In the genomic region with DNA sequence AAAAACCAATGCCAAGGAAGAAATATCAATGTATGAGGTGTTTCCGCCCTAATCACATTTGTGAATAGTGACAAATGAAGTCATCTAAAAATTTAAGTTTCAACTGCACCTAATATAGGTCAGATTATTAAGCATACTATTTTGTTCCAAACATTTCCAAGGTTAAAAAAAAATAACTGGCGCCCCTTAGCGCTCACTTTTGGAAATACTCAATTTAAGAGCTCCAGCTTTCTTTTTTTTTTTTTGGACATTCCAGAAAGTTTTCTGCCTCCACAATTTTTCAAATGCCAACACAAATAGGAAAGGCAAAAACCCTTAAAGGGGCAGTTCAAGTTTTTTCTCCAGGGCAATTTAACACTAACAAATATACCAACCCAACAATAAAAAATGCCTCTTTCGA, we compare ENCODE assay signal across 8 mouse cellular contexts. TPM values are rescaled to one million over a fixed set of nuclear protein-coding genes. Genes with fewer than 3 reads are reported as not detected.
DNase-seq lines count a peak whose midpoint lies in the region; ATAC-seq and TF ChIP-seq lines count a peak whose summit lies in the region.

No protein-coding gene starts in this region.

- ATAC-seq in cerebellum, adult (ENCODE audit: insufficient number of reproducible peaks, low FRiP score, low TSS enrichment), result no peak
- ATAC-seq in kidney, embryonic 16.5 days (ENCODE audit: low FRiP score, low TSS enrichment), result no peak

- H3K79me2 ChIP-seq in macrophage (ENCODE audit: inconsistent target), result peaks cover 79% of the 10 kb centered on the region

- H3K4me3 ChIP-seq in E14TG2a.4 (replicated peaks; ENCODE audit: low read length), result peak overlapping the region; percentile 94
- peak overlapping the region; percentile 93 for H3K4me3 ChIP-seq in heart, embryonic 10.5 days
- H3K4me3 ChIP-seq in kidney, embryonic 16.5 days (ENCODE audit: low read length), result peak overlapping the region; percentile 97
- peak overlapping the region; percentile 87 for H3K4me3 ChIP-seq in macrophage (ENCODE audit: inconsistent target)

- no peaks in the 10 kb centered on the region for H3K27me3 ChIP-seq in E14TG2a.4 (ENCODE audit: insufficient read depth, low read length)
- H3K27me3 ChIP-seq in heart, embryonic 10.5 days (ENCODE audit: insufficient read depth, poor library complexity, severe bottlenecking), result no peaks in the 10 kb centered on the region
- no peaks in the 10 kb centered on the region for H3K27me3 ChIP-seq in kidney, embryonic 16.5 days (ENCODE audit: insufficient read depth, low read length)

- peak overlapping the region; percentile 54 for H3K4me2 ChIP-seq in kidney, embryonic 16.5 days (replicated peaks; ENCODE audit: low read depth, low read length)

- H3K36me3 ChIP-seq in E14TG2a.4 (ENCODE audit: insufficient read depth, low read length) (peaks cover 8% of the 10 kb centered on the region; the same call in 1 of the 2 replicates), macrophage (ENCODE audit: inconsistent target) (no peaks in the 10 kb centered on the region)
- no peaks in the 10 kb centered on the region for H3K36me3 ChIP-seq in heart, embryonic 10.5 days
- no peaks in the 10 kb centered on the region for H3K36me3 ChIP-seq in kidney, embryonic 16.5 days (ENCODE audit: insufficient read depth, low read length)

- peak overlapping the region; percentile 98 for H3K9ac ChIP-seq in kidney, embryonic 16.5 days (replicated peaks; ENCODE audit: low read length)

- 6% methylated on average over 4 of the region's 4 CpGs for WGBS in heart, embryonic 10.5 days
- WGBS in kidney, embryonic 16.5 days, result 7% methylated on average over 4 of the region's 4 CpGs
- 10% methylated on average over 4 of the region's 4 CpGs for WGBS in macrophage (ENCODE audit: missing documents)

- DNase-seq in cerebellum, adult 18-20 months, result peak; percentile 65 to 73
- peak; percentile 49 for DNase-seq in cerebellum, adult 9-11 months
- no peak for DNase-seq in heart, embryonic 10.5 days (ENCODE audit: low spot score)
- no peak for DNase-seq in ovary, postnatal 36 days (ENCODE audit: low spot score)

- H3K4me1 ChIP-seq in E14TG2a.4 (replicated peaks; ENCODE audit: low read depth, low read length), result peaks cover 57% of the 10 kb centered on the region
- H3K4me1 ChIP-seq in heart, embryonic 10.5 days, result peaks cover 15% of the 10 kb centered on the region; the same call in 1 of the 2 replicates
- H3K4me1 ChIP-seq in kidney, embryonic 16.5 days (ENCODE audit: insufficient read depth, low read length), result peaks cover 31% of the 10 kb centered on the region

- no peaks in the 10 kb centered on the region for H3K9me3 ChIP-seq in E14TG2a.4 (ENCODE audit: low read length)
- no peaks in the 10 kb centered on the region for H3K9me3 ChIP-seq in heart, embryonic 10.5 days
- H3K9me3 ChIP-seq in kidney, embryonic 16.5 days (ENCODE audit: low read length), result no peaks in the 10 kb centered on the region

- peak; percentile 40 for TF ChIP-seq CTCF in E14TG2a.4 (conservative IDR thresholded peaks at IDR 0.05; ENCODE audit: low read length)

- H3K27ac ChIP-seq in heart, embryonic 10.5 days, result peak overlapping the region; percentile 100
- peak overlapping the region; percentile 99 for H3K27ac ChIP-seq in kidney, embryonic 16.5 days (ENCODE audit: low read length)
- peak overlapping the region; percentile 91 for H3K27ac ChIP-seq in macrophage

RNA-seq across cellular contexts. Expression of a gene that starts 2.5 kb away (rescaled TPM):
- polyA plus RNA-seq in heart, embryonic 10.5 days (2016; fragmentation: Nextera tagmentation; extraction: Ambion mirVana), result 39.3 and 44.5 TPM in 2 replicates
- 22.5 and 30.5 TPM in 2 replicates for polyA plus RNA-seq in kidney, embryonic 16.5 days (2015; fragmentation: Nextera tagmentation; extraction: Ambion mirVana)
- total RNA-seq in macrophage (2018; cell fraction: chromatin; rRNA removed), result 100 to 1,000 TPM in 24 of 26 experiments, 10 to 100 TPM in 2; 75.0 to 266 (median 162) TPM
- 100 to 1,000 TPM; 125 to 281 (median 187) TPM for total RNA-seq in macrophage (2018; cell fraction: cytosol; rRNA removed)
- total RNA-seq in macrophage (2018; cell fraction: nucleus; rRNA removed), result 100 to 1,000 TPM; 133 to 383 (median 214) TPM
- 115 to 166 TPM (median 122 TPM) in 3 replicates for polyA plus RNA-seq in macrophage (2018)

Comparison
In these comparisons a context has a peak if more than half of its experiments do, and no peak if none do; other contexts are left out.
1. DNase-seq: peak in cerebellum, adult 18-20 months (2 of 2) and cerebellum, adult 9-11 months (single experiment); none in heart, embryonic 10.5 days (single experiment) and ovary, postnatal 36 days (single experiment).
2. Peak in every context shown above with its lines, with median percentiles within 50 percentile points of each other: H3K4me3 ChIP-seq and H3K27ac ChIP-seq.